Mouse (Mus musculus) kidney, adult 18-20 months (tissue): ENCODE measurements around the gene Gm28168.
"Not testable (repeated sequence)": the region's sequence is repeated elsewhere in the genome, so short reads cannot be mapped to it uniquely, and the experiment has no call there.

Source experiments
- DNase-seq: peaks from one replicate; pipeline ENCODE4 v3.0.0; 2021

The Gm28168 gene

GRCm38 (mm10) chr1:117927715-117928114 lies at the start of gene Gm28168:
Gene Gm28168, plus strand, starts transcription at chr1:117928015.
- DNase-seq, result not testable (repeated sequence)

- no peak for DNase-seq
These were observed 37.8 kb downstream of the Gm28168 start, which contains the start of gene Gm7145 for GRCm38 (mm10) chr1:117965639-117966038. Gene Gm7145, plus strand, starts transcription at chr1:117965939.
